Mouse (Mus musculus): ENCODE measurements around the gene Dnmbp.
A peak's percentile ranks its signal among the peaks of the same experiment; 100 is the strongest.

Dnmbp gene

GRCm38 (mm10) chr19:43879401-43880212 lies 60.4 kb downstream of the Dnmbp start:
- peak; percentile 81 for DNase-seq (ENCODE audit: low read depth, low spot score)

- no peak for DNase-seq (ENCODE audit: low read depth, low spot score)
Measured at GRCm38 (mm10) chr19:43878111-43879092, 61.6 kb downstream of the Dnmbp start.

GRCm38 (mm10) chr19:43877364-43877763 lies 62.6 kb downstream of the Dnmbp start:
- DNase-seq (ENCODE audit: low read depth, low spot score): no peak

GRCm38 (mm10) chr19:43875996-43876395 lies 64.0 kb downstream of the Dnmbp start:
- no peak for DNase-seq (ENCODE audit: low read depth, low spot score)

- DNase-seq (ENCODE audit: low read depth, low spot score): no peak
Measured at GRCm38 (mm10) chr19:43874351-43874750, 65.6 kb downstream of the Dnmbp start.

GRCm38 (mm10) chr19:43870418-43870817 lies 69.6 kb downstream of the Dnmbp start:
- no peak for DNase-seq (ENCODE audit: low read depth, low spot score)

GRCm38 (mm10) chr19:43857347-43857746 lies 82.6 kb downstream of the Dnmbp start:
- DNase-seq (ENCODE audit: low read depth, low spot score): no peak

GRCm38 (mm10) chr19:43852837-43853545 lies 87.0 kb downstream of the Dnmbp start:
- DNase-seq (ENCODE audit: low read depth, low spot score): no peak

- DNase-seq (ENCODE audit: low read depth, low spot score): no peak
Measured at GRCm38 (mm10) chr19:43851996-43852630, 87.9 kb downstream of the Dnmbp start.

- DNase-seq (ENCODE audit: low read depth, low spot score): no peak
Measured at GRCm38 (mm10) chr19:43850026-43850425, 90.0 kb downstream of the Dnmbp start.

GRCm38 (mm10) chr19:43847966-43848365 lies 92.0 kb downstream of the Dnmbp start:
- DNase-seq (ENCODE audit: low read depth, low spot score): no peak

GRCm38 (mm10) chr19:43847056-43847455 lies 92.9 kb downstream of the Dnmbp start:
- no peak for DNase-seq (ENCODE audit: low read depth, low spot score)

GRCm38 (mm10) chr19:43845331-43845908 lies 94.6 kb downstream of the Dnmbp start:
- DNase-seq (ENCODE audit: low read depth, low spot score): no peak

GRCm38 (mm10) chr19:43843184-43843583 lies 96.8 kb downstream of the Dnmbp start:
- DNase-seq (ENCODE audit: low read depth, low spot score): no peak

- DNase-seq (ENCODE audit: low read depth, low spot score): peak; percentile 61
Measured at GRCm38 (mm10) chr19:43832425-43833069, 107.4 kb downstream of the Dnmbp start.

- no peak for DNase-seq (ENCODE audit: low read depth, low spot score)
Measured at GRCm38 (mm10) chr19:43826855-43827254, 113.1 kb downstream of the Dnmbp start.

- no peak for DNase-seq (ENCODE audit: low read depth, low spot score)
Measured at GRCm38 (mm10) chr19:43815661-43816414, 124.2 kb downstream of the Dnmbp start.

- no peak for DNase-seq (ENCODE audit: low read depth, low spot score)
Measured at GRCm38 (mm10) chr19:43813315-43813714, 126.7 kb downstream of the Dnmbp start.

GRCm38 (mm10) chr19:43811419-43811818 lies 128.6 kb downstream of the Dnmbp start:
- DNase-seq (ENCODE audit: low read depth, low spot score): no peak

- DNase-seq (ENCODE audit: low read depth, low spot score): no peak
Measured at GRCm38 (mm10) chr19:43809331-43809730, 130.7 kb downstream of the Dnmbp start.

All from embryo, embryonic 11.5 days (tissue).